In genomic region chr5:35672581-35672980, GRCm38 (mm10) we compare ENCODE assay signal across 9 mouse cellular contexts. TPM values are rescaled to one million over a fixed set of nuclear protein-coding genes. Genes with fewer than 3 reads are reported as not detected.
DNase-seq lines count a peak whose midpoint lies in the region; ATAC-seq and TF ChIP-seq lines count a peak whose summit lies in the region.
"Had no signal": no experiment of that assay in that cellular context is flagged by ENCODE, and none has a peak within 500 bp of the region (broad histone marks: within the 10 kb centered on the region; RNA-seq: fewer than 3 reads in every experiment).

No protein-coding gene starts in this region.

- no peak overlapping the region for H3K9ac ChIP-seq in kidney, postnatal 0 days (ENCODE audit: low read depth, low read length)
- no peak overlapping the region; the same call in 1 of the 2 replicates for H3K9ac ChIP-seq in embryonic facial prominence, embryonic 11.5 days (replicated peaks; ENCODE audit: low read length)
- H3K9ac ChIP-seq in limb, embryonic 12.5 days (replicated peaks) = no peak overlapping the region

- 31% methylated on average over 1 of the region's 1 CpGs for WGBS in kidney, postnatal 0 days
- 35% methylated on average over 1 of the region's 1 CpGs for WGBS in embryonic facial prominence, embryonic 11.5 days
- WGBS in limb, embryonic 12.5 days = 27% methylated on average over 1 of the region's 1 CpGs

- peaks cover 34% of the 10 kb centered on the region for H3K4me1 ChIP-seq in kidney, postnatal 0 days (replicated peaks; ENCODE audit: insufficient read depth, low read length)
- H3K4me1 ChIP-seq in embryonic facial prominence, embryonic 11.5 days (ENCODE audit: control insufficient read depth, insufficient read depth, low read length) = peaks cover 9% of the 10 kb centered on the region
- H3K4me1 ChIP-seq in limb, embryonic 12.5 days (replicated peaks) = peaks cover 66% of the 10 kb centered on the region

- 0 out of 2 replicates have a peak, but pooled peaks have one; percentile 1 for ATAC-seq in kidney, postnatal 0 days (replicated peaks; ENCODE audit: low FRiP score, low read depth)
- ATAC-seq in common myeloid progenitor, adult 5-6 weeks (replicated peaks; ENCODE audit: low read depth, poor library complexity, severe bottlenecking) = 0 out of 2 replicates have a peak, but pooled peaks have one; percentile 5
- no peak for ATAC-seq in embryonic facial prominence, embryonic 11.5 days (replicated peaks; ENCODE audit: insufficient number of reproducible peaks, low FRiP score, low TSS enrichment, low read depth)
- ATAC-seq in limb, embryonic 12.5 days (ENCODE audit: insufficient number of reproducible peaks, insufficient read depth, low FRiP score, low TSS enrichment, low read depth) = no peak

- DNase-seq in kidney, postnatal 0 days (ENCODE audit: low spot score) = no peak
- DNase-seq in kidney, adult 11 months = no peak
- no peak for DNase-seq in embryonic facial prominence, embryonic 11.5 days (ENCODE audit: low spot score)
- DNase-seq in urinary bladder, adult 2 months (ENCODE audit: low spot score) = no peak
- DNase-seq in cerebellum, postnatal 25 days = no peak
- DNase-seq: cerebellum, adult 9-10 months had no signal

- H3K27me3 ChIP-seq in kidney, postnatal 0 days (ENCODE audit: insufficient read depth, low read length) = no peaks in the 10 kb centered on the region
- no peaks in the 10 kb centered on the region for H3K27me3 ChIP-seq in embryonic facial prominence, embryonic 11.5 days (ENCODE audit: control insufficient read depth, insufficient read depth, low read length)
- peaks cover 10% of the 10 kb centered on the region for H3K27me3 ChIP-seq in limb, embryonic 12.5 days

- peak overlapping the region; percentile 72 for H3K27ac ChIP-seq in kidney, postnatal 0 days
- H3K27ac ChIP-seq in embryonic facial prominence, embryonic 11.5 days (replicated peaks; ENCODE audit: low read depth, low read length) = 0 out of 2 replicates have a peak overlapping the region, but pooled peaks have one; percentile 47
- H3K27ac ChIP-seq in limb, embryonic 12.5 days = peak overlapping the region; percentile 72; the same call in 1 of the 2 replicates

- TF ChIP-seq CTCF in kidney, postnatal 0 days (IDR thresholded peaks at IDR 0.05; ENCODE audit: low read depth) = no peak

- no peaks in the 10 kb centered on the region for H3K9me3 ChIP-seq in kidney, postnatal 0 days (replicated peaks; ENCODE audit: low read length)
- no peaks in the 10 kb centered on the region for H3K9me3 ChIP-seq in embryonic facial prominence, embryonic 11.5 days (replicated peaks; ENCODE audit: control insufficient read depth, low read length)
- H3K9me3 ChIP-seq in limb, embryonic 12.5 days = no peaks in the 10 kb centered on the region

- H3K4me2 ChIP-seq in kidney, postnatal 0 days (ENCODE audit: low read length) = no peak overlapping the region
- H3K4me2 ChIP-seq in embryonic facial prominence, embryonic 11.5 days (ENCODE audit: low read depth, low read length) = no peak overlapping the region
- no peak overlapping the region for H3K4me2 ChIP-seq in limb, embryonic 12.5 days

- H3K36me3 ChIP-seq in kidney, postnatal 0 days (ENCODE audit: insufficient read depth, low read length) = no peaks in the 10 kb centered on the region
- no peaks in the 10 kb centered on the region for H3K36me3 ChIP-seq in embryonic facial prominence, embryonic 11.5 days (replicated peaks; ENCODE audit: control insufficient read depth, insufficient read depth, low read depth, low read length)
- H3K36me3 ChIP-seq in limb, embryonic 12.5 days = no peaks in the 10 kb centered on the region

- no peak overlapping the region for H3K4me3 ChIP-seq in kidney, postnatal 0 days (replicated peaks; ENCODE audit: low read depth, low read length)
- no peak overlapping the region for H3K4me3 ChIP-seq in embryonic facial prominence, embryonic 11.5 days (ENCODE audit: low read depth, low read length)
- H3K4me3 ChIP-seq in limb, embryonic 12.5 days (replicated peaks) = no peak overlapping the region

RNA-seq across cellular contexts. Expression of gene Htra3, which starts 7.0 kb away (rescaled TPM):
- polyA plus RNA-seq in kidney, postnatal 0 days (2015; fragmentation: Nextera tagmentation; extraction: Ambion mirVana) = 22.4 and 24.6 TPM in 2 replicates
- total RNA-seq in common myeloid progenitor, adult 5-6 weeks (2017) = not detected in 2 replicates
- 3.6 and 4.4 TPM in 2 replicates for polyA plus RNA-seq in embryonic facial prominence, embryonic 11.5 days (2014; fragmentation: Nextera tagmentation; extraction: Ambion mirVana)
- polyA plus RNA-seq in limb, embryonic 12.5 days (2016; fragmentation: Nextera tagmentation; extraction: Ambion mirVana) = 3.4 and 4.5 TPM in 2 replicates
- 90.2 and 126 TPM in 2 replicates for polyA plus RNA-seq in urinary bladder, adult 2 months (2012; rRNA removed)
- total RNA-seq: MEL had no signal

Comparison
In these comparisons a context has a peak if more than half of its experiments do, and no peak if none do; other contexts are left out.
1. ATAC-seq: peak in kidney, postnatal 0 days (single experiment) and common myeloid progenitor, adult 5-6 weeks (single experiment); none in embryonic facial prominence, embryonic 11.5 days (single experiment) and limb, embryonic 12.5 days (single experiment).
2. Peak in every context shown above with its lines, with median percentiles within 50 percentile points of each other: H3K27ac ChIP-seq.